8 mouse cellular contexts compared by ENCODE assay signal in the genomic region with DNA sequence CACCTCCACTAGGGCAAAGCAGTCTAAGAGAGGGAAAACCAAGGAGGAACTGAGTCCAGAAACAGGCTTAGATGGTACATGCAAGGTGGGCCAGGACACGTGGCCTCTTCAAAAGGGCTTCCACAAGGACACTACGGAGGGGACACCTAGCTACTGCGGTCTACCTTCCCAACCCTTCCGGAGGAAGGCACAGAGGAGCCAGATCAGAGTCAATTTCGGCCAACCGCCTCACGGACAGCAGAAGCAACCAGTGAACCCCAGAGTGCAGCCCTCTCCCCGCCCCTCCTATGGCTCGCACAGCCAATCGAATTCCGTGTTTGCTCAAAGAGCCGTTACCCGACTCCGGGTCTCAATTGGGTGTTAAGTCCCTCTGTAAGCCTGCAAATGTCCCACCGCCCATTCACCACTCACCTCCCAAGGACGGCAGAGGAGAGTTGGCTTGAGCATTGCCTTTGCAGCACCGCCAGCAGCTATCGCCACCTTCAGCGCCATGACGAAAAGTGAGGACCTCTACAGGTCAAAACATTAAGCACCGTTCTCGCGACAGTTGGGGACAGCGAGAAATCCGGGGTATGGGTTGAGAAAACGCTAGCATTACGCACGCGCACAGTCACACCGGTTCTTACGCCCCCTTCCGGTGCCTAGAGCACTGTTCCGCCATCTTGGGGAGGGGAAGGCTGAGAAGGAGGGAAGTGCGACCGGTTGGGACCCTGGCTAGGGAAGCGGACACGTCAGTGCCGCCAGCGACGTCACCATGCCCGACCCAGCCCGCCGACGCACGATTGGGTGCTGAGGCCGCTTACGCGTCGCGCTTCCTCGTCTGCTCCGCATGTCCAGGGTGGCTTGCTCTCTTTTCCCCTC. TPM values are rescaled to one million over a fixed set of nuclear protein-coding genes. Genes with fewer than 3 reads are reported as not detected.
DNase-seq lines count a peak whose midpoint lies in the region; ATAC-seq lines count a peak whose summit lies in the region.

Idh3g (minus strand) TSS at position 534 of the 861 bp plus-strand sequence.
Ssr4 (plus strand) TSS at position 665 of the 861 bp plus-strand sequence.

- peaks cover 12% of the 10 kb centered on the region; the same call in 1 of the 2 replicates for H3K36me3 ChIP-seq in intestine, embryonic 14.5 days (ENCODE audit: control insufficient read depth, insufficient read depth, low read length)

- peak within 1 kb of the TSS; percentile 54 for H3K4me3 ChIP-seq in intestine, embryonic 14.5 days (ENCODE audit: low read depth, low read length)

- 9% methylated on average over 51 of the region's 52 CpGs for WGBS in intestine, embryonic 14.5 days

- H3K4me2 ChIP-seq in intestine, embryonic 14.5 days (ENCODE audit: low read length): peak within 1 kb of the TSS; percentile 58

- intact Hi-C loops in left cerebral cortex, postnatal 14 days (cut with DNase I): loop anchor here (5.0 kb wide), 1 partner anchor 69 kb away; the partner anchor contains the start of genes Abcd1 and Bcap31

- ATAC-seq in intestine, embryonic 14.5 days (replicated peaks; ENCODE audit: low FRiP score, low TSS enrichment, low read depth): peak; percentile 95

- H3K27ac ChIP-seq in intestine, embryonic 14.5 days (ENCODE audit: low read depth): peak within 1 kb of the TSS; percentile 86

- H3K4me1 ChIP-seq in intestine, embryonic 14.5 days (replicated peaks; ENCODE audit: control insufficient read depth, insufficient read depth, low read length): peaks cover 6% of the 10 kb centered on the region

- peak within 1 kb of the TSS; percentile 76 for H3K9ac ChIP-seq in intestine, embryonic 14.5 days (ENCODE audit: low read length)

- peak; percentile 80 to 86 for DNase-seq in adrenal gland, adult 18-20 months (ENCODE audit: low spot score in 2 of 2)
- peak; percentile 94 for DNase-seq in embryo, embryonic 11 days
- peak; percentile 92 for DNase-seq in gastrocnemius, postnatal 25 days
- DNase-seq in intestine, embryonic 14.5 days (ENCODE audit: low spot score): peak; percentile 95
- DNase-seq in left cerebral cortex, postnatal 14 days (ENCODE audit: low spot score in 2 of 2): peak; percentile 91 to 95
- peak; percentile 96 for DNase-seq in mesoderm, embryonic 11.5 days (ENCODE audit: low read depth, low spot score)
- DNase-seq in right cerebral cortex, postnatal 36 days (ENCODE audit: low spot score in 2 of 2): peak; percentile 87 to 93
- peak; percentile 94 for DNase-seq in yolk sac, embryonic 10.5 days (ENCODE audit: low spot score)

- H3K27me3 ChIP-seq in intestine, embryonic 14.5 days (replicated peaks; ENCODE audit: control insufficient read depth, insufficient read depth, low read length): no peaks in the 10 kb centered on the region

- H3K9me3 ChIP-seq in intestine, embryonic 14.5 days (ENCODE audit: control insufficient read depth, low read length): no peaks in the 10 kb centered on the region

RNA-seq across cellular contexts. Expression of gene Idh3g, which starts in this region (rescaled TPM):
- total RNA-seq in adrenal gland, adult 18-20 months (2021): 100 to 1,000 TPM; 495 to 693 TPM
- 100 to 1,000 TPM; 399 to 430 TPM for total RNA-seq in gastrocnemius, postnatal 25 days (2021)
- 241 and 248 TPM in 2 replicates for polyA plus RNA-seq in intestine, embryonic 14.5 days (2014; fragmentation: Nextera tagmentation; extraction: Ambion mirVana)
- total RNA-seq in left cerebral cortex, postnatal 14 days (2021): 100 to 1,000 TPM; 167 to 178 TPM

RNA-seq across cellular contexts. Expression of gene Ssr4, which starts in this region (rescaled TPM):
- total RNA-seq in adrenal gland, adult 18-20 months (2021): 100 to 1,000 TPM; 138 to 158 TPM
- total RNA-seq in gastrocnemius, postnatal 25 days (2021): 10 to 100 TPM; 72.3 to 80.8 TPM
- polyA plus RNA-seq in intestine, embryonic 14.5 days (2014; fragmentation: Nextera tagmentation; extraction: Ambion mirVana): 229 and 263 TPM in 2 replicates
- total RNA-seq in left cerebral cortex, postnatal 14 days (2021): 100 to 1,000 TPM in 1 of 2 experiments, 10 to 100 TPM in 1; 94.7 to 109 TPM

Comparison
In these comparisons a context has a peak if more than half of its experiments do, and no peak if none do; other contexts are left out.
1. Peak in every context shown above with its lines: DNase-seq, ATAC-seq, H3K4me3 ChIP-seq and H3K27ac ChIP-seq.